ENCODE assay signal across 36 mouse cellular contexts in the genomic region with DNA sequence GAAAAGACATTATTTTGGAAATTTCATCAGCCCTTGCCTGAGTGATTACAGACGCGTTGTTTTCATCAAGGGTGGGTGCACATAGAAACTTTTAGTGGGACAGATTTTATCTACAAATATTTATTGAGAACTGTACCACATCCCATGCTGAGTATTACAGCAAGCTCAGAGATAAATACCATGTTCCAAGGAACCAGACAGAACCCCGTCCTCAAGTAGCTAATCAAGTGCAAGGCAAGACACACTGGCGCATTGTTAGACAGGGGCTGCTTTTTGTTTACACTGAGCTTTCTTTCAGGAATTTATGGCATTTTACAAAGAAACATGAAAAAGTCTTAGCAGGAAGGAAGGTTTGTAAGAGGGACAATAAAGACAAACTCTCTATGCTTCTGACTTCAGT.
"Had no signal": no experiment of that assay in that cellular context is flagged by ENCODE, and none has a peak within 500 bp of the region (broad histone marks: within the 10 kb centered on the region; RNA-seq: fewer than 3 reads in every experiment).

No protein-coding gene starts in this region.

- ATAC-seq: hindbrain, embryonic 16.5 days; hindbrain, postnatal 0 days; inflammation-experienced regulatory T-cells, adult 6 months; intestine, embryonic 15.5 days; intestine, embryonic 16.5 days; intestine, postnatal 0 days had no signal

- H3K4me1 ChIP-seq: heart, embryonic 10.5 days; heart, embryonic 15.5 days; hindbrain, embryonic 10.5 days; hindbrain, embryonic 15.5 days; intestine, embryonic 15.5 days had no signal

- H3K4me2 ChIP-seq: heart, embryonic 11.5 days; heart, embryonic 12.5 days; heart, embryonic 13.5 days; heart, embryonic 15.5 days; hindbrain, embryonic 12.5 days; hindbrain, embryonic 13.5 days; hindbrain, embryonic 14.5 days; hindbrain, embryonic 15.5 days; intestine, embryonic 15.5 days; kidney, embryonic 15.5 days had no signal

- H3K9me3 ChIP-seq: heart, embryonic 10.5 days; heart, embryonic 12.5 days; heart, embryonic 13.5 days; heart, embryonic 15.5 days; hindbrain, embryonic 10.5 days; hindbrain, embryonic 12.5 days; hindbrain, embryonic 13.5 days; hindbrain, embryonic 15.5 days; intestine, embryonic 15.5 days; kidney, embryonic 15.5 days had no signal

- H3K27ac ChIP-seq: heart, adult 2 months; heart, embryonic 10.5 days; heart, embryonic 13.5 days; heart, embryonic 15.5 days; hindbrain, embryonic 10.5 days; hindbrain, embryonic 12.5 days; hindbrain, embryonic 13.5 days; hindbrain, embryonic 14.5 days; hindbrain, embryonic 15.5 days; hindbrain, postnatal 0 days; intestine, embryonic 15.5 days; kidney, embryonic 15.5 days; kidney, postnatal 0 days; layer of hippocampus, adult 2 months had no signal

- H3K36me3 ChIP-seq: heart, embryonic 10.5 days; heart, embryonic 12.5 days; heart, embryonic 13.5 days; heart, embryonic 15.5 days; hindbrain, embryonic 10.5 days; hindbrain, embryonic 12.5 days; hindbrain, embryonic 13.5 days; hindbrain, embryonic 15.5 days; intestine, embryonic 15.5 days; kidney, embryonic 15.5 days had no signal

- H3K9ac ChIP-seq: heart, embryonic 12.5 days; heart, embryonic 13.5 days; heart, embryonic 15.5 days; hindbrain, embryonic 12.5 days; hindbrain, embryonic 13.5 days; hindbrain, embryonic 14.5 days; hindbrain, embryonic 15.5 days; intestine, embryonic 15.5 days; kidney, embryonic 15.5 days had no signal

- DNase-seq: heart, adult 18-20 months; heart, adult 2 months; heart, postnatal 10 days; heart, postnatal 14 days; heart, postnatal 36 days; heart, postnatal 4 days; kidney, adult 11 months; kidney, adult 18-20 months; kidney, adult 2 months; kidney, adult 8-10 months; kidney, adult 9 months; kidney, postnatal 10 days; kidney, postnatal 14 days; kidney, postnatal 25 days; kidney, postnatal 36 days; kidney, postnatal 4 days; layer of hippocampus, adult 9-11 months had no signal

- H3K27me3 ChIP-seq: heart, embryonic 12.5 days; heart, embryonic 13.5 days; heart, embryonic 15.5 days; hindbrain, embryonic 12.5 days; hindbrain, embryonic 13.5 days; hindbrain, embryonic 15.5 days; intestine, embryonic 15.5 days; kidney, embryonic 15.5 days had no signal

- H3K4me3 ChIP-seq: heart, adult 2 months; heart, embryonic 10.5 days; heart, embryonic 12.5 days; heart, embryonic 13.5 days; heart, embryonic 15.5 days; hindbrain, embryonic 10.5 days; hindbrain, embryonic 12.5 days; hindbrain, embryonic 13.5 days; hindbrain, embryonic 15.5 days; intestine, embryonic 15.5 days; kidney, embryonic 15.5 days; layer of hippocampus, adult 2 months had no signal
